Mouse (Mus musculus): Measurements from ENCODE around the gene Bnipl.

- TF ChIP-seq CTCF (IDR thresholded peaks at IDR 0.05; ENCODE audit: low read depth, low read length) (no peak), EP300 (IDR thresholded peaks at IDR 0.05; ENCODE audit: insufficient read depth, low read depth, low read length) (no peak), POLR2A (IDR thresholded peaks at IDR 0.05; ENCODE audit: insufficient read depth, low read length) (no peak)
These were observed 43.7 kb upstream of the Bnipl start for GRCm38 (mm10) chr3:95294718-95295117.
